Mouse (Mus musculus): Measurements from ENCODE around the gene Kxd1. TPM values are rescaled to one million over a fixed set of nuclear protein-coding genes. Genes with fewer than 3 reads are reported as not detected.

The Kxd1 gene
- total RNA-seq, 2 experiments from 2014 or later = 67.5 to 76.9 TPM

GRCm38 (mm10) chr8:70492664-70493640 lies 34.8 kb downstream of the Kxd1 start, which contains the start of gene Crlf1:
Crlf1 (plus strand) TSS chr8:70493158.
- DNase-seq = no peak

GRCm38 (mm10) chr8:70490880-70491495 lies 36.8 kb downstream of the Kxd1 start:
- no peak for DNase-seq

GRCm38 (mm10) chr8:70490061-70490879 lies 37.5 kb downstream of the Kxd1 start:
- no peak for DNase-seq

- DNase-seq = peak; percentile 21
Observed at GRCm38 (mm10) chr8:70489576-70489975, 38.2 kb downstream of the Kxd1 start.

- no peak for DNase-seq
Observed at GRCm38 (mm10) chr8:70488931-70489470, 38.8 kb downstream of the Kxd1 start.

GRCm38 (mm10) chr8:70487993-70488796 lies 39.6 kb downstream of the Kxd1 start:
- peak; percentile 24 for DNase-seq

GRCm38 (mm10) chr8:70486941-70487520 lies 40.7 kb downstream of the Kxd1 start, which contains the start of gene Tmem59l:
Tmem59l (minus strand) TSS chr8:70487358.
- DNase-seq = peak; percentile 5

- DNase-seq = no peak
Observed at GRCm38 (mm10) chr8:70486191-70486681, 41.5 kb downstream of the Kxd1 start.

GRCm38 (mm10) chr8:70482943-70483342 lies 44.8 kb downstream of the Kxd1 start:
- no peak for DNase-seq

- DNase-seq = no peak
Observed at GRCm38 (mm10) chr8:70481908-70482307, 45.8 kb downstream of the Kxd1 start.

GRCm38 (mm10) chr8:70477269-70477982 lies 50.3 kb downstream of the Kxd1 start:
- no peak for DNase-seq

GRCm38 (mm10) chr8:70476333-70477268 lies 51.2 kb downstream of the Kxd1 start, which contains the start of gene Klhl26:
Klhl26 (minus strand) TSS chr8:70476968.
- DNase-seq = peak; percentile 97

- DNase-seq = no peak
Observed at GRCm38 (mm10) chr8:70471856-70472255, 55.9 kb downstream of the Kxd1 start.

GRCm38 (mm10) chr8:70469938-70470337 lies 57.8 kb downstream of the Kxd1 start:
- DNase-seq = no peak

- DNase-seq = no peak
Observed at GRCm38 (mm10) chr8:70469295-70469916, 58.4 kb downstream of the Kxd1 start.

- no peak for DNase-seq
Observed at GRCm38 (mm10) chr8:70468733-70469132, 59.0 kb downstream of the Kxd1 start.

GRCm38 (mm10) chr8:70467907-70468306 lies 59.8 kb downstream of the Kxd1 start:
- no peak for DNase-seq

- peak; percentile 30 for DNase-seq
Observed at GRCm38 (mm10) chr8:70467229-70467725, 60.5 kb downstream of the Kxd1 start.
